Mouse (Mus musculus): ENCODE measurements around the gene Has3.
"Not testable (repeated sequence)": the region's sequence is repeated elsewhere in the genome, so short reads cannot be mapped to it uniquely, and the experiment has no call there.

GRCm38 (mm10) chr8:106928182-106928581, 58.1 kb downstream of the Has3 start:
- TF ChIP-seq POLR2A (IDR thresholded peaks at IDR 0.05; ENCODE audit: control insufficient read depth, low read depth, low read length); CTCF (IDR thresholded peaks at IDR 0.05; ENCODE audit: control insufficient read depth, insufficient read depth, insufficient replicate concordance, low read depth, low read length): not testable (repeated sequence)
